Mouse (Mus musculus) megakaryocyte, embryonic 14.5 days (primary cell): ENCODE measurements around the gene Slc35b4. TPM values are rescaled to one million over a fixed set of nuclear protein-coding genes. Genes with fewer than 3 reads are reported as not detected.

ENCODE experiments used
- H3K27me3 ChIP-seq: replicated peaks from 2 replicates; pipeline ENCODE3; 2012; ENCODE audit warnings: inconsistent platforms
- H3K36me3 ChIP-seq: replicated peaks from 2 replicates; pipeline ENCODE3; 2012; ENCODE audit warnings: low read length, inconsistent platforms, mixed read lengths
- H3K4me1 ChIP-seq: 2 replicates; pipeline ENCODE4 v1.6.1; 2012; ENCODE audit warnings: inconsistent platforms
- H3K4me3 ChIP-seq: replicated peaks from 2 replicates; pipeline ENCODE3; 2012; ENCODE audit warnings: moderate library complexity, mild to moderate bottlenecking, inconsistent platforms
- H3K9me3 ChIP-seq: 2 replicates; pipeline ENCODE4 v1.6.1; 2012; ENCODE audit warnings: inconsistent platforms
- FLI1 ChIP-seq: IDR thresholded peaks from 2 replicates; pipeline ENCODE4 v1.6.1; 2012; ENCODE audit warnings: low read length, inconsistent platforms, mixed read lengths
- GATA1 ChIP-seq: IDR thresholded peaks from 3 replicates; pipeline ENCODE4 v1.6.1; 2012; ENCODE audit warnings: mixed read lengths, low read length, inconsistent platforms, borderline replicate concordance
- polyA plus RNA-seq: library from polyadenylated mRNA; stranded (reverse); fragments of >175 nt; gene quantifications from 2 replicates; pipeline ENCODE4 v1.2.3, GENCODE M21; 2012; ENCODE audit warnings: low replicate concordance; ENCODE audit not compliant: insufficient read depth

Slc35b4 gene
- polyA plus RNA-seq, 1 experiment, result 0.79 TPM

DNA sequence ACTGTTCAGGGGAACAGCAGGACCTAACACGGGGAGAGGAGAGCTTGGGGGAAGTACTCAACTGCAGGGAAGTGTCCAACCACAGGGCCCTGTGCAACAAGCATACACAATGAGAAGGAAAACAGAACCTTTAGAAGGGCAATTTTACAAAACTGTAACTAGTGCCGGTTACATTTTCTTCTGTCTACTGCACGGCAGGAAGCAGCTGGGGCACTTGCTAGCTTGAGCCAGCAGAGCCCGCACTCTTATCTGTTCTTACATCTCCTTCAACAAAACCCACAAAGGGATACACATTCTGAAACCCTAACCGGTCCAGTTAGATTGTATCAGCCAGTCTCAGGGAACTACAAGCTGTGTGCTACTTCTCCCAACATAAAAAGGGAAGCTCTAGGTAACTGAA lies 20.9 kb downstream of the Slc35b4 start:
- Histone ChIP-seq H3K4me3 (peak overlapping the region; percentile 34), H3K4me1 (peaks cover 28% of the 10 kb centered on the region), H3K27me3 (no peaks in the 10 kb centered on the region), H3K9me3 (no peaks in the 10 kb centered on the region), H3K36me3 (peaks cover 59% of the 10 kb centered on the region)
- no peak for TF ChIP-seq GATA1
- TF ChIP-seq FLI1, result no peak

DNA sequence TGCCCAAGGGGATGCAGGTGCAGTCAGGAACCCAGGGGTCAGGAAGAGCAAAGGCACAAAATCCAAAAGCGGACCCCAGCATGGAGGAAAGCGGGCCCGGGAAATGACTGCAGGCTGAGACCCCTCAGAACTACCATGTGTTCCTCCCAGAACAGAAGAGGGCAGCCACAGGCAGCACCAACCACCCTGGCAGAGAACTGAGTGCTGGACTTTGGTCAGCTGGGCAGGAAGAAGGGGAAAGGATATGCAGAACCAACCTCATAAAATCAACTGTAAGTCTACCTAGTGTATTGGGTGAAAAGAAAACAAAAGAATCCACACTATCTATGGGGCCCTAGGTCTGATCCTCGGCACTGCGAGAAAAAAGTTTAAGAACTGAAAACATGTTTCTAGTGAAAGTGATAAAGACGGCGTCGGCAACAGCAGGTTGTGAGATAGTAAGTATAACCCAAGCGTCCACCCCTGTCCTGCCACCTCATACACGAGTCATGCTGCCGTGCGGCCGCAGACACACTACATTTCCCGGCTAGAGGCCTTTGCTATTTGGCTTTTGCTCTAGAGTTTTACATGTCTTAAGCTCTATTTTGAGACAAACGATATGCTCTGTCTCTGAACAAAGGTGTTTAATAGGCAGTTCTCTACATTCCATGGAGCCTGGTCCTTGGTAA lies 21.6 kb downstream of the Slc35b4 start:
- Histone ChIP-seq H3K9me3 (no peaks in the 10 kb centered on the region), H3K36me3 (peaks cover 51% of the 10 kb centered on the region), H3K27me3 (no peaks in the 10 kb centered on the region), H3K4me3 (no peak overlapping the region), H3K4me1 (peaks cover 28% of the 10 kb centered on the region)
- no peak for TF ChIP-seq GATA1
- no peak for TF ChIP-seq FLI1

DNA sequence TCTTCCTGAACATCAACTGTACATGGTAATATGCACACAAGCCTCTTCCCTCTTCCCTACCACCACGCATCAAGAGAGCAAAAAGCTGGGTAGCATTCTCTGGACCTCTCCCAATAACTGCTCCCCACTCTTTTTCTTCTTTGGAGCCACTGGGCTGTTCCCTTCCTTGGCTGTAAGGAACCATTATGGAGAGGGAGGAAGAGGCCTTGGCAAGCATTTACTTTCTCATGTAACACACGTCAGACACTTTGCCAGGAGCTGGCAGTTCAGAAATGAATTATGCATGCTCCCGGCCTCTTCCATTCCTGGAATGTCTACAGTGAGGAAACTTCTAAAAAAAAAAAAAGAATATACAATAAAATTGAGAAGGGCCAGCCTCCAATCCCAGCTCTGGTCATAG lies 22.7 kb downstream of the Slc35b4 start:
- H3K9me3 ChIP-seq, result no peaks in the 10 kb centered on the region
- TF ChIP-seq GATA1 (no peak), FLI1 (no peak)
- H3K4me3 ChIP-seq, result no peak overlapping the region
- peaks cover 28% of the 10 kb centered on the region for H3K4me1 ChIP-seq
- peaks cover 40% of the 10 kb centered on the region for H3K36me3 ChIP-seq
- no peaks in the 10 kb centered on the region for H3K27me3 ChIP-seq

DNA sequence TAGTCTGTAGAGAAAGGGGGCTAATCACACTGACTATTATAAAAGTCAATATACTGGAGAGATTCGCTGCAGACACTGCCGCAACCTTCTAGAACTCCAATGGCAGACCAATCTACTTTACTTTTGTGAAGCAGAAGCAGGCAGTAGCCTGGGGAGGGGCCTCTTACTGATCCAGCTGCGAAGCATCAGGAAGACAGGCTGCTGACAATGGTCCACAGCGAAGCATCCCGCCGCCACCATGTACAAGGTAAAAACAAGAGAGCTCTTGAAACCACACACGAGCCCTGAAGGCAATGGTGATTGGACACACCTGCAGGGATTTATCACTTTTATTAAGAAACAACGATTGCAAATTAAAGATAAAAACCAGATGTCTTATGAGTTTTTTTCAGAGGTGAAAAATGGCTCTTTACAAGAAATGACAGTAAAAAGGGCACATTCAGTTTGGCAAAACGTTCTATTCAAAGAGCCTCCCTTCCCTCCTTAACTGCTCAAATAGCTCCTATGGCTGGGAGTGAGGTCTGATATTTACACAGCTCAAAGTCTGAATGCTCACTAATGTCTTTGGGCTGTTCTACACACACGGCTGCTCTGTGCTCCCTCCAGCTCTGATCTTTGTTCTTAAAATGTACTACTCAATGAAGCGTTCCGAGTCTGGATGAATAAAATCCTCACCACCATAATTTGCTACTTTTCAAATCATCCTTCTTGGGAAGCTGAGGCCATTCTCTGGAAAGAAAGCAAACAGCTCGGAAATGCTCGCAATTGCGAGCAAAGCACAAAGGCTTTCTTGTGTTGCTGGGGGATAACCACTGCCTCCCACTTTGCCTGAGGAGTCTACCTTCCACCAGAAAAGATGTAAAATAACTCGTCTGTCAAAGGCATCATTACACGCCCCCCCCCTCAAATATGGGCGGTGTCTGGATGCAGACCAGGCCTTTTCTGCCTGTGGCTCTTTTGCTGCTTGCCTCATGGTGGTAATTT lies 23.6 kb downstream of the Slc35b4 start:
- Histone ChIP-seq H3K4me1 (peaks cover 28% of the 10 kb centered on the region), H3K27me3 (no peaks in the 10 kb centered on the region), H3K36me3 (peaks cover 32% of the 10 kb centered on the region), H3K4me3 (no peak overlapping the region), H3K9me3 (no peaks in the 10 kb centered on the region)
- TF ChIP-seq GATA1 (no peak), FLI1 (no peak)

DNA sequence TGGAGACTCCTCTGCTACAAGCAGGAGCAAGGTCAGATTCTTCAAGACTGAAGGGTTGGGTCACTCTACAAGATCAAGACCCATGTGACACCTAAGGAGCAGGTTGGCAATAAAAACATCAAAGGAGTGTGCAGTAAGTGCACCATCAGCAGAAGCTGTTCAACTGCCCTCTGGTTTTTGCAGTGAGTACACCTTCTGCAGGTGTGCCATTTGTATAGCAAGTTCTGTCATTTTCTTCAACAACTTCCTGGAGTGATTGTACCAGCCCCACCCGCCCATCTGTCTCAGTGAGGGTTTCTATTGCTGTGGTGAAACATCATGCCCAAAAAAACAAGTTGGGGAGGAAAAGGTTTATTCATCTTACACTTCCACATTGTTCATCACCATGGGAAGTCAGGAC lies 27.1 kb downstream of the Slc35b4 start:
- no peaks in the 10 kb centered on the region for H3K27me3 ChIP-seq
- no peaks in the 10 kb centered on the region for H3K4me1 ChIP-seq
- TF ChIP-seq FLI1 (no peak), GATA1 (no peak)
- peaks cover 6% of the 10 kb centered on the region for H3K36me3 ChIP-seq
- H3K4me3 ChIP-seq, result no peak overlapping the region
- peaks cover 17% of the 10 kb centered on the region for H3K9me3 ChIP-seq

DNA sequence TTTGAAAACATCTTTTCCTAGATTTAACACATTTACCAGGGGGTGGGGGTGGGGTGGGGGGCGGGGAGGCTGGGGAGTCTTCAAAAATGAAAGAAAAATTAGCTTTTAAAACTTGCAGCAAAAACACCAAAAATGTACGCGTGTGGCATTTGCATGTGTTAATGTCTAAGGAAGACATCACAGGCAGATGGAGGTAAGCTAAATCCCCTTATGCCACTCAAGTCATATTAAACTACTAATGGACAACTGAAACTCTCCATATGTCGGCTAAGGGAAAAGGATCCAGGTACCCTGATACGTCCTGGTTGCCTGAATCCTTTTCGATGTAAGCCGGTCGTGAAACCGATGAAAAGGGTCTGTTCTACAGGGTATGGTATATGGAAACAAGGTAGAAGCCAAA lies 27.8 kb downstream of the Slc35b4 start:
- Histone ChIP-seq H3K36me3 (peaks cover 5% of the 10 kb centered on the region), H3K4me1 (no peaks in the 10 kb centered on the region), H3K9me3 (peaks cover 17% of the 10 kb centered on the region), H3K27me3 (no peaks in the 10 kb centered on the region), H3K4me3 (no peak overlapping the region)
- TF ChIP-seq GATA1 (no peak), FLI1 (no peak)

DNA sequence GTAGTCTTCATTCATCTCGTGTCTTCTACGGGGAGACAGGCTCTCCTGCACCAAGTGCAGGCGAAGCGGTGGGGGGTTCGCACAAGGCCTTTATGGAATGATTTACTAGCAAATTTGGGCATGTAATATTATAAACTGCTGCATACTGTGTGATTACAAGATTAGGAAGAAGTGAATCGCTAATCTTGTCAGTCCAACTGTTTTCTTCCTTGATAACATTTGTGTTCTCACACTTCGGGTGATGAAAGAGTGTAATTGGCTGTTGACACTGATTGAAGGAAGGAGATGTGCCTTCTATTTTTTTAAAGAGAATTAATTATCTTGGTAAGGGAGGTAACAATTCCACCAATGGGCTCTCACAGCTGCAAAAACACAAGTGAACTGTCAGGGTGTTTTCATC lies 28.3 kb downstream of the Slc35b4 start:
- no peak overlapping the region for H3K4me3 ChIP-seq
- peaks cover 3% of the 10 kb centered on the region for H3K36me3 ChIP-seq
- peaks cover 17% of the 10 kb centered on the region for H3K9me3 ChIP-seq
- no peak for TF ChIP-seq FLI1
- TF ChIP-seq GATA1, result no peak
- H3K27me3 ChIP-seq, result no peaks in the 10 kb centered on the region
- H3K4me1 ChIP-seq, result no peaks in the 10 kb centered on the region

DNA sequence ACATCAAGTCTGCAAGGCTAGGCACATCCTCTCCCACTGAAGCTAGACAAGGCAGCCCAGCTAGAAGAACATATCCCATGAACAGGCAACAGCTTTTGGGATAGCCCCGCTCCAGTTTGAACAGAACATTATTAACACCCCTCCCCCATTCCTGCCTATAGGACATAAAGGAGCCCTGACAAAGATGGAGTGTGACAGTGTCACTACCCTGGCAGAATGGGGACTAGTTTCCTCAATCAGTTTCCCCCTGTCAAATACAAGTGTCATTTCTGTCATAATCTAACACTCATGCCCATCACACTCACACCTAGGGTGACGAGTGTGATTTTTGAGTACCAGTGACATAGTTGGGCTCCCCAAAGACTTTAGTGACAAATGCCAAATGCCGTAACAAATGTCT lies 28.9 kb downstream of the Slc35b4 start:
- H3K4me3 ChIP-seq, result no peak overlapping the region
- peaks cover 3% of the 10 kb centered on the region for H3K36me3 ChIP-seq
- no peaks in the 10 kb centered on the region for H3K27me3 ChIP-seq
- peaks cover 17% of the 10 kb centered on the region for H3K9me3 ChIP-seq
- H3K4me1 ChIP-seq, result no peaks in the 10 kb centered on the region
- TF ChIP-seq FLI1 (no peak), GATA1 (no peak)

DNA sequence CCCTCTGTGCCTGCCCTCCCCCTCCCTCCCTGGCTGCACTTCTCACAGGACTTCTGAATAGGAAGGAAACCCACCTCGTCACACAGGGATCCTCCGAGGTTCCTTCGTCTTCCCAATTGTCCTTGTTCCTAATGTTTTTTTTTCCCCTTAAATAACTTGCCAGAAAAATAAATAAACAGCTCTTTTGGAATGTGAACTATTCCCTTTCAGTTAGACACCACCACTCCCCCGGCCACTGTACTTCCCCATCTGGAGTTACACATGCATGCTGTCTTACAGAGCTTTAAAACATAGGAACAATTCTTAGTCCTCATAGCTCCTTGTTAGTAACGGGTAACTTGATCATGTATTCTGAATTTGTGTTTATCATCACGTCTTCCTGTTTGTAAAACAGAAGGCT lies 30.9 kb downstream of the Slc35b4 start:
- TF ChIP-seq GATA1, result no peak
- no peak for TF ChIP-seq FLI1
- no peaks in the 10 kb centered on the region for H3K4me1 ChIP-seq
- no peaks in the 10 kb centered on the region for H3K27me3 ChIP-seq
- peaks cover 17% of the 10 kb centered on the region for H3K9me3 ChIP-seq
- H3K36me3 ChIP-seq, result no peaks in the 10 kb centered on the region
- H3K4me3 ChIP-seq, result no peak overlapping the region

DNA sequence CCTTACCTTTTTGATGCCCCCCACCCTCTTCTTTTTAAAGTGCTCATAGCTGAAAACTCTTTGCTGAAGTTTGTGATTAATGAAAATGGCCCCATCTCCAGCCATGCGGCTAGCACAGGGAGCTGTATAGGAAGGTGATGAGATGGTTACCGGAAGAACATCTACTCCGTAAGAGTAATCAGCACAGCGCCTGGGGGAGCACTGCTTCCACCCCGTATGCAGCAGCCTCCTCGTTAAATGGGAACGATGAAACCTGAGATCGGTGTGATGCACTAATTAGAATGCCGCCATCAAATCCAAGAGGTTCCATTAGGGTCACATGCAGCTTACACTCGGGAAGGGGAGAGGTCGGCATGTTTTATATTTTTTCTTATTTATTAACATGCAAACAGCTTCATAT lies 34.0 kb downstream of the Slc35b4 start:
- Histone ChIP-seq H3K9me3 (peaks cover 17% of the 10 kb centered on the region), H3K36me3 (no peaks in the 10 kb centered on the region), H3K27me3 (no peaks in the 10 kb centered on the region), H3K4me3 (no peak overlapping the region), H3K4me1 (no peaks in the 10 kb centered on the region)
- TF ChIP-seq GATA1 (no peak), FLI1 (no peak)
